Mouse (Mus musculus) embryonic facial prominence, embryonic 14.5 days (tissue): ENCODE results near the gene Plxnb1. TPM values are rescaled to one million over a fixed set of nuclear protein-coding genes. Genes with fewer than 3 reads are reported as not detected.

Experiments
- polyA plus RNA-seq: library from polyadenylated mRNA; unstranded; fragments of >200 nt; fragmentation: Nextera tagmentation; extraction: Ambion mirVana; gene quantifications from 2 replicates; pipeline ENCODE4 v1.2.1, GENCODE M21; 2014

Gene Plxnb1
- polyA plus RNA-seq, 1 experiment from 2014 or later: 9.7 TPM

Other genes with a start within 250 kb of the Plxnb1 start
- 14.3 and 15.4 TPM in 2 replicates for gene Slc26a6, start 242.1 kb upstream of the Plxnb1 start, polyA plus RNA-seq
- gene Tmem89, start 180.8 kb upstream of the Plxnb1 start, polyA plus RNA-seq: not detected in 2 replicates
- 454 and 456 TPM in 2 replicates for gene Uqcrc1, start 158.8 kb upstream of the Plxnb1 start, polyA plus RNA-seq
- 17.4 and 22.0 TPM in 2 replicates for gene Col7a1, start 141.8 kb upstream of the Plxnb1 start, polyA plus RNA-seq
- 0.64 and 1.3 TPM in 2 replicates for gene Ucn2, start 109.4 kb upstream of the Plxnb1 start, polyA plus RNA-seq
- 7.4 TPM in 2 replicates for gene Pfkfb4, start 103.6 kb upstream of the Plxnb1 start, polyA plus RNA-seq
- gene Shisa5, start 56.8 kb upstream of the Plxnb1 start, polyA plus RNA-seq: 81.7 and 90.0 TPM in 2 replicates
- gene Trex1, start 35.7 kb upstream of the Plxnb1 start, polyA plus RNA-seq: 15.5 and 17.6 TPM in 2 replicates
- 19.5 and 25.0 TPM in 2 replicates for gene Atrip, start 21.3 kb upstream of the Plxnb1 start, polyA plus RNA-seq
- gene Ccdc51, start 12.9 kb upstream of the Plxnb1 start, polyA plus RNA-seq: 11.4 and 11.6 TPM in 2 replicates
- 612 and 655 TPM in 2 replicates for gene Tma7, start 12.8 kb upstream of the Plxnb1 start, polyA plus RNA-seq
- not detected in 2 replicates for gene Fbxw21, start 66.7 kb downstream of the Plxnb1 start, polyA plus RNA-seq
- not detected in 2 replicates for gene Fbxw13, start 100.6 kb downstream of the Plxnb1 start, polyA plus RNA-seq
- gene Fbxw20, start 139.4 kb downstream of the Plxnb1 start, polyA plus RNA-seq: not detected in 2 replicates
- not detected in 2 replicates for gene Fbxw14, start 192.3 kb downstream of the Plxnb1 start, polyA plus RNA-seq
- gene Fbxw28, start 244.3 kb downstream of the Plxnb1 start, polyA plus RNA-seq: not detected in 2 replicates